Comparison of ENCODE assay signal across 22 mouse cellular contexts in the genomic region with DNA sequence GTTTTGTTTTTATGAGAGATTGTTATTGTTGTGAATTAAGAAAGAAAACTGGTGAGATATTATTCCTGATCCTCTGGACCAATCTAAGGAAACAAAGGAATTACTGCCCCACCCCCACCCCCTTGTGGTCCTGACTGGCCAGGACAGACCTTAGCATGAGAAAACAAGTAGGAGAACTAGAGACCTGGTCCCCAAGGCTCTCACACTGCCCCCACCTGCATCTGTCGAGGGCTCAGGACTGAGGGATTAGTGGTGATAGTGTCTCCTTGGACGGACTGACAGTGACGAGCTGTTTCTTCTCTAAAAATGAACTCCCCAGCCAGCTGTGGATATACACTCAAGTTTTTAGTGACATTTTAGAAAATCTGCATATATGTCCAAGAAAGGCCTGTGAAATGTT.
"Had no signal": no experiment of that assay in that cellular context is flagged by ENCODE, and none has a peak within 500 bp of the region (broad histone marks: within the 10 kb centered on the region; RNA-seq: fewer than 3 reads in every experiment).

No protein-coding gene starts in this region.

- ATAC-seq: liver, postnatal 0 days had no signal

- H3K27me3 ChIP-seq: kidney, embryonic 15.5 days; limb, embryonic 12.5 days; limb, embryonic 15.5 days; lung, embryonic 15.5 days; neural tube, embryonic 13.5 days had no signal

- H3K4me3 ChIP-seq: kidney, embryonic 15.5 days; limb, embryonic 12.5 days; limb, embryonic 15.5 days; lung, embryonic 15.5 days; myocyte; neural tube, embryonic 13.5 days had no signal

- H3K9me3 ChIP-seq: kidney, embryonic 15.5 days; limb, embryonic 12.5 days; limb, embryonic 15.5 days; lung, embryonic 15.5 days; neural tube, embryonic 13.5 days had no signal

- H3K27ac ChIP-seq: kidney, embryonic 15.5 days; limb, embryonic 12.5 days; limb, embryonic 15.5 days; liver, embryonic 14.5 days; lung, embryonic 15.5 days; neural tube, embryonic 13.5 days; stomach, postnatal 0 days had no signal

- DNase-seq: kidney, adult 2 months; kidney, postnatal 4 days; left cerebral cortex, postnatal 4 days; liver, postnatal 0 days; lung, postnatal 14 days; lung, postnatal 4 days; midbrain, embryonic 14.5 days; right cerebral cortex, adult 18-20 months; right cerebral cortex, postnatal 14 days; right cerebral cortex, postnatal 4 days; thymus, adult 2 months; thymus, postnatal 14 days; thymus, postnatal 4 days had no signal

- H3K4me2 ChIP-seq: kidney, embryonic 15.5 days; limb, embryonic 12.5 days; limb, embryonic 15.5 days; liver, embryonic 11.5 days; lung, embryonic 15.5 days; neural tube, embryonic 13.5 days had no signal

- H3K36me3 ChIP-seq: kidney, embryonic 15.5 days; limb, embryonic 12.5 days; limb, embryonic 15.5 days; lung, embryonic 15.5 days; neural tube, embryonic 13.5 days had no signal

- H3K9ac ChIP-seq: kidney, embryonic 15.5 days; limb, embryonic 12.5 days; limb, embryonic 15.5 days; liver, embryonic 14.5 days; liver, postnatal 0 days; lung, embryonic 15.5 days; neural tube, embryonic 13.5 days had no signal
